Mouse (Mus musculus): ENCODE data around the gene Cntrl. TPM values are rescaled to one million over a fixed set of nuclear protein-coding genes. Genes with fewer than 3 reads are reported as not detected.

Gene Cntrl
- total RNA-seq, 2 experiments from 2014 or later: 8.0 to 8.3 TPM

- DNase-seq (ENCODE audit: low spot score in 2 of 2): no peak
- intact Hi-C loops (cut with DNase I): no loop called here
Observed at GRCm38 (mm10) chr2:35208054-35208453, 98.8 kb downstream of the Cntrl start.

GRCm38 (mm10) chr2:35208931-35209665 lies 99.8 kb downstream of the Cntrl start:
- DNase-seq (ENCODE audit: low spot score in 2 of 2): no peak
- intact Hi-C loops (cut with DNase I): no loop called here

GRCm38 (mm10) chr2:35211681-35212080 lies 102.4 kb downstream of the Cntrl start:
- intact Hi-C loops (cut with DNase I): loop anchor here (10.0 kb wide), 1 partner anchor 143 kb away; no protein-coding TSS in a partner anchor
- DNase-seq (ENCODE audit: low spot score in 2 of 2): no peak

- intact Hi-C loops (cut with DNase I): loop anchor here (10.0 kb wide), 1 partner anchor 141 kb away; no protein-coding TSS in a partner anchor
Observed at GRCm38 (mm10) chr2:35213345-35213910, 104.1 kb downstream of the Cntrl start.

GRCm38 (mm10) chr2:35214881-35215358 lies 105.6 kb downstream of the Cntrl start:
- intact Hi-C loops (cut with DNase I): loop anchor here (2.0 to 10.0 kb wide), 2 partner anchors 56 to 140 kb away; no protein-coding TSS in a partner anchor
- peak; percentile 85 to 86 for DNase-seq (ENCODE audit: low spot score in 2 of 2)

More at GRCm38 (mm10) chr2:35213345-35213910, 104.1 kb downstream of the Cntrl start:
- DNase-seq (ENCODE audit: low spot score in 2 of 2): no peak

- intact Hi-C loops (cut with DNase I): loop anchor here (2.0 to 10.0 kb wide), 2 partner anchors 55 to 139 kb away; no protein-coding TSS in a partner anchor
- DNase-seq (ENCODE audit: low spot score in 2 of 2): no peak
Observed at GRCm38 (mm10) chr2:35215363-35215762, 106.1 kb downstream of the Cntrl start.

GRCm38 (mm10) chr2:35216701-35217100 lies 107.4 kb downstream of the Cntrl start:
- intact Hi-C loops (cut with DNase I): loop anchor here (10.0 kb wide), 1 partner anchor 138 kb away; no protein-coding TSS in a partner anchor
- DNase-seq (ENCODE audit: low spot score in 2 of 2): no peak

- intact Hi-C loops (cut with DNase I): loop anchor here (10.0 kb wide), 1 partner anchor 136 kb away; no protein-coding TSS in a partner anchor
Observed at GRCm38 (mm10) chr2:35218736-35219135, 109.4 kb downstream of the Cntrl start.

GRCm38 (mm10) chr2:35222822-35223391 lies 113.6 kb downstream of the Cntrl start:
- DNase-seq (ENCODE audit: low spot score in 2 of 2): no peak
- intact Hi-C loops (cut with DNase I): no loop called here

More at GRCm38 (mm10) chr2:35218736-35219135, 109.4 kb downstream of the Cntrl start:
- no peak for DNase-seq (ENCODE audit: low spot score in 2 of 2)

- intact Hi-C loops (cut with DNase I): no loop called here
- no peak for DNase-seq (ENCODE audit: low spot score in 2 of 2)
Observed at GRCm38 (mm10) chr2:35224285-35224684, 115.0 kb downstream of the Cntrl start.

- no peak for DNase-seq (ENCODE audit: low spot score in 2 of 2)
- intact Hi-C loops (cut with DNase I): no loop called here
Observed at GRCm38 (mm10) chr2:35228145-35228544, 118.9 kb downstream of the Cntrl start.

Other genes starting within 250 kb of the Cntrl start
- under 1 TPM; 0.25 to 0.26 TPM for gene Cutal, start 235.1 kb upstream of the Cntrl start, total RNA-seq (2021)
- 10 to 100 TPM; 27.4 to 30.8 TPM for gene Psmd5, start 234.5 kb upstream of the Cntrl start, total RNA-seq (2021)
- gene Phf19, start 195.5 kb upstream of the Cntrl start, total RNA-seq (2021): under 1 TPM; 0.68 to 0.82 TPM
- under 1 TPM; 0.59 to 0.78 TPM for gene Traf1, start 147.7 kb upstream of the Cntrl start, total RNA-seq (2021)
- under 1 TPM; 0.47 to 0.77 TPM for gene Hc, start 48.1 kb upstream of the Cntrl start, total RNA-seq (2021)
- under 1 TPM; 0.22 to 0.44 TPM for gene AI182371, start 7.9 kb upstream of the Cntrl start, total RNA-seq (2021)
- gene Rab14, start 91.6 kb downstream of the Cntrl start, total RNA-seq (2021): 100 to 1,000 TPM; 229 to 234 TPM
- gene Gsn, start 146.9 kb downstream of the Cntrl start, total RNA-seq (2021): 10 to 100 TPM; 49.4 to 81.5 TPM
- 10 to 100 TPM in 1 of 2 experiments, 1 to 10 TPM in 1; 8.0 to 10.1 TPM for gene Stom, start 227.5 kb downstream of the Cntrl start, total RNA-seq (2021)